Mouse (Mus musculus): Measurements from ENCODE around the gene Cyp8b1. TPM values are rescaled to one million over a fixed set of nuclear protein-coding genes. Genes with fewer than 3 reads are reported as not detected.

Gene Cyp8b1
- polyA plus RNA-seq, 1 experiment from 2014 or later: not detected

- Histone ChIP-seq H3K9ac (no peak overlapping the region), H3K4me3 (replicated peaks; ENCODE audit: low read length) (no peak overlapping the region), H3K27ac (no peak overlapping the region), H3K4me1 (replicated peaks; ENCODE audit: control insufficient read depth, insufficient read depth, low read length) (no peaks in the 10 kb centered on the region), H3K9me3 (ENCODE audit: control insufficient read depth, low read length) (no peaks in the 10 kb centered on the region), H3K27me3 (ENCODE audit: control insufficient read depth, insufficient read depth, low read length) (no peaks in the 10 kb centered on the region), H3K4me2 (replicated peaks) (no peak overlapping the region), H3K36me3 (replicated peaks; ENCODE audit: control insufficient read depth, insufficient read depth) (no peaks in the 10 kb centered on the region)
- no peak for ATAC-seq (ENCODE audit: low FRiP score)
- 93% methylated on average over 9 of the region's 9 CpGs for WGBS
- no peak for DNase-seq (ENCODE audit: low spot score)
Observed at GRCm38 (mm10) chr9:121924901-121925560, 8.9 kb upstream of the Cyp8b1 start.

- no peak for ATAC-seq (ENCODE audit: low FRiP score)
- H3K4me2 ChIP-seq (replicated peaks): no peak overlapping the region
- H3K9me3 ChIP-seq (ENCODE audit: control insufficient read depth, low read length): no peaks in the 10 kb centered on the region
- H3K27me3 ChIP-seq (ENCODE audit: control insufficient read depth, insufficient read depth, low read length): no peaks in the 10 kb centered on the region
- no peak overlapping the region for H3K4me3 ChIP-seq (replicated peaks; ENCODE audit: low read length)
- DNase-seq (ENCODE audit: low spot score): no peak
- no peak overlapping the region for H3K9ac ChIP-seq
- no peak overlapping the region for H3K27ac ChIP-seq
- H3K4me1 ChIP-seq (replicated peaks; ENCODE audit: control insufficient read depth, insufficient read depth, low read length): no peaks in the 10 kb centered on the region
- H3K36me3 ChIP-seq (replicated peaks; ENCODE audit: control insufficient read depth, insufficient read depth): no peaks in the 10 kb centered on the region
- 78% methylated on average over 5 of the region's 5 CpGs for WGBS
Observed at GRCm38 (mm10) chr9:121923906-121924305, 7.8 kb upstream of the Cyp8b1 start.

- Histone ChIP-seq H3K4me2 (replicated peaks) (no peak overlapping the region), H3K9me3 (ENCODE audit: control insufficient read depth, low read length) (no peaks in the 10 kb centered on the region), H3K36me3 (replicated peaks; ENCODE audit: control insufficient read depth, insufficient read depth) (no peaks in the 10 kb centered on the region), H3K9ac (no peak overlapping the region), H3K4me3 (replicated peaks; ENCODE audit: low read length) (no peak overlapping the region), H3K27me3 (ENCODE audit: control insufficient read depth, insufficient read depth, low read length) (no peaks in the 10 kb centered on the region), H3K4me1 (replicated peaks; ENCODE audit: control insufficient read depth, insufficient read depth, low read length) (no peaks in the 10 kb centered on the region), H3K27ac (no peak overlapping the region)
- ATAC-seq (ENCODE audit: low FRiP score): no peak
- 87% methylated on average over 8 of the region's 8 CpGs for WGBS
- DNase-seq (ENCODE audit: low spot score): no peak
Observed at GRCm38 (mm10) chr9:121923443-121923842, 7.3 kb upstream of the Cyp8b1 start.

- ATAC-seq (ENCODE audit: low FRiP score) (no peak), DNase-seq (ENCODE audit: low spot score) (no peak)
- no peak overlapping the region for H3K9ac ChIP-seq
- no peak overlapping the region for H3K27ac ChIP-seq
- no peak overlapping the region for H3K4me3 ChIP-seq (replicated peaks; ENCODE audit: low read length)
- H3K4me1 ChIP-seq (replicated peaks; ENCODE audit: control insufficient read depth, insufficient read depth, low read length): no peaks in the 10 kb centered on the region
- H3K27me3 ChIP-seq (ENCODE audit: control insufficient read depth, insufficient read depth, low read length): no peaks in the 10 kb centered on the region
- no peak overlapping the region for H3K4me2 ChIP-seq (replicated peaks)
- 80% methylated on average over 10 of the region's 10 CpGs for WGBS
- no peaks in the 10 kb centered on the region for H3K9me3 ChIP-seq (ENCODE audit: control insufficient read depth, low read length)
- H3K36me3 ChIP-seq (replicated peaks; ENCODE audit: control insufficient read depth, insufficient read depth): no peaks in the 10 kb centered on the region
Observed at GRCm38 (mm10) chr9:121919027-121919501, 3.0 kb upstream of the Cyp8b1 start.

- WGBS: 95% methylated on average over 10 of the region's 10 CpGs
- ATAC-seq (ENCODE audit: low FRiP score): no peak
Observed at GRCm38 (mm10) chr9:121915056-121915455, 1.0 kb downstream of the Cyp8b1 start.

GRCm38 (mm10) chr9:121914226-121914757 lies 1.8 kb downstream of the Cyp8b1 start:
- Histone ChIP-seq H3K4me3 (replicated peaks; ENCODE audit: low read length) (no peak overlapping the region), H3K4me1 (replicated peaks; ENCODE audit: control insufficient read depth, insufficient read depth, low read length) (no peaks in the 10 kb centered on the region), H3K27ac (no peak overlapping the region), H3K4me2 (replicated peaks) (no peak overlapping the region), H3K27me3 (ENCODE audit: control insufficient read depth, insufficient read depth, low read length) (no peaks in the 10 kb centered on the region), H3K36me3 (replicated peaks; ENCODE audit: control insufficient read depth, insufficient read depth) (no peaks in the 10 kb centered on the region), H3K9ac (no peak overlapping the region), H3K9me3 (ENCODE audit: control insufficient read depth, low read length) (no peaks in the 10 kb centered on the region)
- WGBS: 82% methylated on average over 8 of the region's 8 CpGs
- ATAC-seq (ENCODE audit: low FRiP score) (no peak), DNase-seq (ENCODE audit: low spot score) (no peak)

More at GRCm38 (mm10) chr9:121915056-121915455, 1.0 kb downstream of the Cyp8b1 start:
- H3K36me3 ChIP-seq (replicated peaks; ENCODE audit: control insufficient read depth, insufficient read depth): no peaks in the 10 kb centered on the region
- H3K9ac ChIP-seq: no peak overlapping the region
- no peaks in the 10 kb centered on the region for H3K4me1 ChIP-seq (replicated peaks; ENCODE audit: control insufficient read depth, insufficient read depth, low read length)
- DNase-seq (ENCODE audit: low spot score): no peak
- no peaks in the 10 kb centered on the region for H3K27me3 ChIP-seq (ENCODE audit: control insufficient read depth, insufficient read depth, low read length)
- H3K4me3 ChIP-seq (replicated peaks; ENCODE audit: low read length): no peak overlapping the region
- H3K4me2 ChIP-seq (replicated peaks): no peak overlapping the region
- H3K9me3 ChIP-seq (ENCODE audit: control insufficient read depth, low read length): no peaks in the 10 kb centered on the region
- no peak overlapping the region for H3K27ac ChIP-seq

- no peaks in the 10 kb centered on the region for H3K36me3 ChIP-seq (replicated peaks; ENCODE audit: control insufficient read depth, insufficient read depth)
- no peak overlapping the region for H3K4me3 ChIP-seq (replicated peaks; ENCODE audit: low read length)
- H3K9ac ChIP-seq: no peak overlapping the region
- H3K27me3 ChIP-seq (ENCODE audit: control insufficient read depth, insufficient read depth, low read length): no peaks in the 10 kb centered on the region
- no peak overlapping the region for H3K27ac ChIP-seq
- WGBS: 87% methylated on average over 4 of the region's 4 CpGs
- ATAC-seq (ENCODE audit: low FRiP score): no peak
- no peaks in the 10 kb centered on the region for H3K9me3 ChIP-seq (ENCODE audit: control insufficient read depth, low read length)
- DNase-seq (ENCODE audit: low spot score): no peak
- H3K4me2 ChIP-seq (replicated peaks): no peak overlapping the region
- no peaks in the 10 kb centered on the region for H3K4me1 ChIP-seq (replicated peaks; ENCODE audit: control insufficient read depth, insufficient read depth, low read length)
Observed at GRCm38 (mm10) chr9:121912786-121913185, 3.3 kb downstream of the Cyp8b1 start.

GRCm38 (mm10) chr9:121911196-121911595 lies 4.9 kb downstream of the Cyp8b1 start:
- no peaks in the 10 kb centered on the region for H3K36me3 ChIP-seq (replicated peaks; ENCODE audit: control insufficient read depth, insufficient read depth)
- no peaks in the 10 kb centered on the region for H3K9me3 ChIP-seq (ENCODE audit: control insufficient read depth, low read length)
- ATAC-seq (ENCODE audit: low FRiP score): no peak
- no peak overlapping the region for H3K9ac ChIP-seq
- H3K4me1 ChIP-seq (replicated peaks; ENCODE audit: control insufficient read depth, insufficient read depth, low read length): no peaks in the 10 kb centered on the region
- no peak overlapping the region for H3K4me3 ChIP-seq (replicated peaks; ENCODE audit: low read length)
- no peaks in the 10 kb centered on the region for H3K27me3 ChIP-seq (ENCODE audit: control insufficient read depth, insufficient read depth, low read length)
- H3K27ac ChIP-seq: no peak overlapping the region
- WGBS: 90% methylated on average over 7 of the region's 7 CpGs
- DNase-seq (ENCODE audit: low spot score): no peak
- no peak overlapping the region for H3K4me2 ChIP-seq (replicated peaks)

GRCm38 (mm10) chr9:121909635-121910034 lies 6.5 kb downstream of the Cyp8b1 start:
- ATAC-seq (ENCODE audit: low FRiP score): no peak
- no peaks in the 10 kb centered on the region for H3K27me3 ChIP-seq (ENCODE audit: control insufficient read depth, insufficient read depth, low read length)
- WGBS: 82% methylated on average over 6 of the region's 6 CpGs
- no peak for DNase-seq (ENCODE audit: low spot score)
- H3K9me3 ChIP-seq (ENCODE audit: control insufficient read depth, low read length): no peaks in the 10 kb centered on the region
- H3K4me1 ChIP-seq (replicated peaks; ENCODE audit: control insufficient read depth, insufficient read depth, low read length): no peaks in the 10 kb centered on the region
- no peak overlapping the region for H3K4me2 ChIP-seq (replicated peaks)
- no peak overlapping the region for H3K9ac ChIP-seq
- no peaks in the 10 kb centered on the region for H3K36me3 ChIP-seq (replicated peaks; ENCODE audit: control insufficient read depth, insufficient read depth)
- H3K4me3 ChIP-seq (replicated peaks; ENCODE audit: low read length): no peak overlapping the region
- no peak overlapping the region for H3K27ac ChIP-seq

All from hindbrain, embryonic 14.5 days (tissue).